Mouse (Mus musculus): Measurements from ENCODE around the gene Vmn2r97.

- no peak for TF ChIP-seq CTCF (IDR thresholded peaks at IDR 0.05; ENCODE audit: low read depth, low read length)
- no peak for TF ChIP-seq POLR2A (IDR thresholded peaks at IDR 0.05; ENCODE audit: extremely low read depth, insufficient read depth, low read length)
Measured at GRCm38 (mm10) chr17:18889745-18890329, 24.3 kb upstream of the Vmn2r97 start.
